Mouse (Mus musculus): ENCODE data around the gene Dock7. TPM values are rescaled to one million over a fixed set of nuclear protein-coding genes. Genes with fewer than 3 reads are reported as not detected.
"Not testable (repeated sequence)": the region's sequence is repeated elsewhere in the genome, so short reads cannot be mapped to it uniquely, and the experiment has no call there.

Dock7 gene
- total RNA-seq, 2 experiments from 2014 or later, result 6.4 to 9.1 TPM

DNA sequence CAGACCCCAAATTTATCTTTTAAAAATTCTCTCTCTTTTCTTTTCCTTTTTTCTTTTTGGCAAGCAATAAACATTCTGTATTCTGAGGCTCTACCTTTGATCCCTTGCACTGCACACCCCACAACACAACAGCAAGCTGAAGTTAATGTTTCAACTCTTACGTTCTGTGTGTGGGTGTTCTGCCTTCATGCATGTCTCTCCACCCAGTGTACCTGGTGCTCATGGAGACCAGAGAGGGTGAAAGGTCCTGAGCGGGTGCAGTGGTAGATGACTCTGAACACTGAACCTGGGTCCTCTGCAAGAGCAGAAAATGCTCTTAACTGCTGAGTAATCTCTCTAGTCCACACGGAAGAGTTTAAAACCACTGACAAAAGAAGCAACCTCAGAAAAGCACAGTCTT, 160.5 kb downstream of the Dock7 start:
- no peak overlapping the region for H3K27ac ChIP-seq
- no peak overlapping the region for H3K4me3 ChIP-seq
- no peak for DNase-seq
- TF ChIP-seq CTCF (IDR thresholded peaks at IDR 0.05), result no peak
- intact Hi-C loops (cut with DNase I), result no loop called here

GRCm38 (mm10) chr4:98955986-98956385, 164.7 kb downstream of the Dock7 start:
- no peak for DNase-seq
- Histone ChIP-seq H3K4me3 (no peak overlapping the region), H3K27ac (no peak overlapping the region)
- no peak for TF ChIP-seq CTCF (IDR thresholded peaks at IDR 0.05)
- intact Hi-C loops (cut with DNase I), result no loop called here

GRCm38 (mm10) chr4:98950563-98950962, 170.2 kb downstream of the Dock7 start:
- Histone ChIP-seq H3K4me3 (no peak overlapping the region), H3K27ac (no peak overlapping the region)
- no peak for TF ChIP-seq CTCF (IDR thresholded peaks at IDR 0.05)
- DNase-seq, result no peak
- intact Hi-C loops (cut with DNase I), result no loop called here

- H3K4me3 ChIP-seq; H3K27ac ChIP-seq; DNase-seq; intact Hi-C loops (cut with DNase I): not testable (repeated sequence)
- TF ChIP-seq CTCF (IDR thresholded peaks at IDR 0.05), result peak; percentile 39
Measured at GRCm38 (mm10) chr4:98938210-98938609, 182.5 kb downstream of the Dock7 start.

DNA sequence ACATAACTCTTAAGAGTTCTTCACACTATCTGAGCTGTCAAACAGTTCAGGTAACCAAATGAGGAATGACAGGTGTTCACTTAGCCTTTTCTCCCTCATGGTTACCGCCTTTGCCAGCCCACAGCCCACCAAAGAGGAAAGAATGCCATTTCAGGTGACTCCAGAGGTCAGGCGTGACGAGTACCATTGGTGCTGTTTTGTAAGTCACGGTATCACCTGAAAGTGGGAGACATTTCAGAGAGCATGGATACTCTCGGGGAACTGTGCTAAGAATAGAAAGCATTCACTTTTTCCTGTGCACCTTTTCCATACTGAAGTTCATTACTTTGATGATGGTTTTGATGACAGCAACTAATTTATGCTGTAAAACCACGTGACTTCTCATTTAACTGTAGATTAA, 184.7 kb downstream of the Dock7 start:
- no peak for TF ChIP-seq CTCF (IDR thresholded peaks at IDR 0.05)
- H3K4me3 ChIP-seq, result no peak overlapping the region
- no peak overlapping the region for H3K27ac ChIP-seq
- no peak for DNase-seq
- intact Hi-C loops (cut with DNase I), result no loop called here

DNA sequence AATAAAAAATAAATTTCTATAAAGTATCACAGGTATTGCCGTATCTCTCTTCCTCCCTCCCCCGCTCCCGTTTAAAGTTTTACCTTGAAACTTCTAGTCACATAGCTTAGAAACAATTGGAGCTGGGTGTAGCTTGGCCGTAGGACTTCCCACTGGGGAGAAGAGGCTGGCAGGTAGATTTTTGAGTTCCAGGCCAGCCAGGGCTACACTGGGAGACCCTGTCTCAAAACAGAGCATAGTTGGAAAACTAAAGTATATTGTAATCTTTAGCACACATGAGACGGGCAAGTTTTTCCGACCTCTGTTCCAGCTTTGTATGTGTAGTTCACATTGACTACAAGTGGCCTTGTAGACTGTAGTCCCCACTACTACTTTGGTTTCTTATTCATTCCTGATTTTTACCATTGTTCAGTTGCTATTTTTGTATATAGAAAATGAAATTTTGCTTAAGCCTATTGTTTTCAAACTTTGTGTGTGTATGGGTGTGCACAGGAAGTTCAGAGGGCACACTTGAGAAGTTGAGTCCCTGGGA, 195.4 kb downstream of the Dock7 start:
- intact Hi-C loops (cut with DNase I), result loop anchor here (5.0 kb wide), 1 partner anchor 267 kb away; the partner anchor contains the start of gene Atg4c
- H3K4me3 ChIP-seq, result peak overlapping the region; percentile 95
- TF ChIP-seq CTCF (IDR thresholded peaks at IDR 0.05), result no peak
- no peak overlapping the region for H3K27ac ChIP-seq
- no peak for DNase-seq

DNA sequence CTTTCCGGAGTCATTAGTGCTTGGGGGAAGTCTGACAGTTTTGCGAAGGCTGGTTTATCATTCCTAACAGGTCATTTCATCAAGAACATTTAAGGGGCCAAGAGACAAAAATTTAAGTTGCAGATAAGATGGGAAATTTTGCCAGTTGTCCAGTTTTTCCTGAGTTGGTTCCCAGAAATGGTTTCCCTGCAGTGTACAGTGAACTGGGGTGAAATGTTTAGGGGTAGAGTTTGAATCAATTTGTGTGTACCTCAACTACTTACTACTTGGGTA, 195.9 kb downstream of the Dock7 start:
- peak overlapping the region; percentile 98 for H3K27ac ChIP-seq
- intact Hi-C loops (cut with DNase I), result loop anchor here (5.0 kb wide), 1 partner anchor 267 kb away; the partner anchor contains the start of gene Atg4c
- H3K4me3 ChIP-seq, result peak overlapping the region; percentile 95
- DNase-seq, result no peak
- TF ChIP-seq CTCF (IDR thresholded peaks at IDR 0.05), result no peak

DNA sequence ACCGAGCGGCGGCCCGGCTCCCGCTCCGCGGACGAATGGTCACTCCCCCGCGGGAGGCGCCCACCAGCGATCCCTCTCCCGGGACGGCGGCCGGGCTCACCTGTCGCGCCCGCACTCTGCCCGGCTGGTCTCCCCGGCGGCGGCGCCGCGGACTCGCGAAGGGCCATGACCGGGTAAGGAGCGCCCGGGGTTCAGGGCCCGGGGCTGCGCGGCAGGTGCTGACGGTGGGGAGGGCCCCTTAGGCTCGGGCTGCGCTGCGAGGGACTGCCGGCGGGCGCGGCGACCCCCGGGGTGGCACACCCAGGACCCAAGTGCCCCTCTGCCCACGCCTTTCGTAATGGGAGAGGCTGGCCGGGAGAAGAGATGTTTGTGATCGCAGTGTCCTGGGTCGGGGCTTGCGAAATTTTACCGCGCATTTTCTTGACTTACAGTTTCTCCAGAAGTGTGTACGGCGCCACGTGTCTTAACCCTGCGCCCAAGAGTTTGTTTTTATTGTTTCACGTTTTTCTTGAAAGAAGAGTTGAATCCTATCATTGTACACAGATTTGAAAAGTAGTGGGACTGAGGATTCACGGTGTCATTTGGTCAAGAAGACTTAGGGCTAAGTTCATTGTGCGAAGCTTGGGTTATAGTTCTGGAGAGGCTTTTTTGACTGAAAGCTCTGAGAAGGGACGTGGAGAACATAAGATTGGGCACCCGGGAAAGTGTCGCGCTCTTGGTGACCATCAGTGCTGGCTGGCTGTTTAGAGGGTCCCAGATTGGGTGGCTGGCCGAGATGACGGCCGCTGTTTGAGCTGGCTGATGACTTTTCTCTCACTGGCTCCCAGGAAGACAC, 196.4 kb downstream of the Dock7 start:
- Histone ChIP-seq H3K27ac (peak overlapping the region; percentile 98), H3K4me3 (peak overlapping the region; percentile 95)
- intact Hi-C loops (cut with DNase I), result no loop called here
- DNase-seq, result no peak
- no peak for TF ChIP-seq CTCF (IDR thresholded peaks at IDR 0.05)

- peak within 1 kb of the TSS; percentile 95 for H3K4me3 ChIP-seq
- TF ChIP-seq CTCF (IDR thresholded peaks at IDR 0.05), result no peak
- intact Hi-C loops (cut with DNase I), result no loop called here
- DNase-seq, result peak; percentile 89
- H3K27ac ChIP-seq, result peak within 1 kb of the TSS; percentile 98
Measured at GRCm38 (mm10) chr4:98923568-98924070, 197.1 kb downstream of the Dock7 start, which contains the start of gene Usp1. Usp1 (plus strand) TSS chr4:98923810.

DNA sequence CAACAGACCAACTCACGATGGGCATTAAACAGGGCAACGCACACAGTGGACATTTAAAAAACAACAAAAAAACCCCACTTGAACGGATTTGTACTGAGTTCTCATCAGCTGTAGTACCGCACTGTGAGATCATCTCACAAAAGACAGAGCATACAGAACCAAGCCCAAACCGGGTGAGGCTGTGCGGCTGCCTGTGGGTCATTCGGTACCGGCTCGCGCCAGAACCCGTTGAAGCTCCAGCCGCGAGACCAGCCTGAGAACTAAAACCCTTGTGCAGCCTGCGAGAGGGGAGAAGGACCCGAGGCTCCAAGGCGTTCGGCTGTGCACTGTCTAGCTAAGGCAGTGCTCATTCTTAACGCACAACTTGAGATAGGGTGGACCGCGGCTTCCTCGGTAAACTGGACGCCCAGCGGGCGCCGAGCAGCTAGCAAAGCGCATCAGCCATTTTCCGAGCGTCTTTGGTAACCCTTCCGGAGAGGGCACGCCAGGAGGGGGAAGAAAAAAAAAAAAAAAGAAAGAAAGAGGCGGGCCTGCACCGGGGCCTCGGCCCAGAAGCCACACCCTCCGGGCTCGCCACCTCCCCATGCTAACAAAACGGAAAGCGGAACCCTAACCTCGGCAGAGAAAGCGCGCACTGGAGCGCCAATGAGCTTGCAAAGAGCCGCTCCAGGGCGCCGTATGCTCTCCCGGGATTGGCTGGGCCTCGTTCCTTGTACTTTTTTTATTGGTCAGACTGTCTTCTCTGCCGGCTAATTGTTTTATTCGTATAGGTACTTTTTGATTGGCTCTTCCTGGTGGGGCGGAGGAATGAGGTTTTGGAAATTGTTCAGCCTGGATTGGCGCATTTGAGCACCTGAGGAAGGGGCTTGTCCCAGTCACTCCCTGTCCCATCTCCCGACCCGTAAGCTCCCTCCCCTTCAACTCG, 197.8 kb downstream of the Dock7 start:
- peak overlapping the region; percentile 95 for H3K4me3 ChIP-seq
- intact Hi-C loops (cut with DNase I), result no loop called here
- TF ChIP-seq CTCF (IDR thresholded peaks at IDR 0.05), result no peak
- H3K27ac ChIP-seq, result peak overlapping the region; percentile 98
- DNase-seq, result peak; percentile 98

DNA sequence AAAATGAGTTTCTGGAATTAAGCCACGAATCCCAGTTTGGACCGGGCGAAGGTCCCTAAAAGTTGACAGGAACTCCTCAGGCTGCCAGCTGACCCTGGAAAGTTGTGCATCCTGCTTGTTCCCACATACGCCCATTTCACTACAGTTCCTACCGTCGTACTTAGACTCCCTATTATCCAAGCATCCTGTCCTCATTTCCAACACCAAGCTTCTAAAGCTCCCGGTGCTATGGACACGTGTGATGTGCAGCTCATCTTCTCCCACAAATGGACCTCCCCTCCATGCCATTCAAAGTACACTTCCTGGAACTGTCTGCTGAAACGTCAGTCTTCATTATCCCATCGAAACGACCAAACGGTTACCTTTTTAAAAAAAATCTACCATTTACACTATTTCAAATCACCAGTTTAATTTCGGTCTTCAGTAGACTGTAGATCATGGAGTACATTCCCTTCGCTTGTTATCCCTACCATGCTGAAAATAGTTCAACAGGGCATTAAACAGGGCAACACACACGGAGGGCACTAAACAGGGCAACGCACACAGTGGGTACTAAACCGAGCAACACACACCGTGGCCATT, 198.6 kb downstream of the Dock7 start:
- Histone ChIP-seq H3K4me3 (peak overlapping the region; percentile 95), H3K27ac (peak overlapping the region; percentile 98)
- no peak for DNase-seq
- intact Hi-C loops (cut with DNase I), result no loop called here
- TF ChIP-seq CTCF (IDR thresholded peaks at IDR 0.05), result no peak

DNA sequence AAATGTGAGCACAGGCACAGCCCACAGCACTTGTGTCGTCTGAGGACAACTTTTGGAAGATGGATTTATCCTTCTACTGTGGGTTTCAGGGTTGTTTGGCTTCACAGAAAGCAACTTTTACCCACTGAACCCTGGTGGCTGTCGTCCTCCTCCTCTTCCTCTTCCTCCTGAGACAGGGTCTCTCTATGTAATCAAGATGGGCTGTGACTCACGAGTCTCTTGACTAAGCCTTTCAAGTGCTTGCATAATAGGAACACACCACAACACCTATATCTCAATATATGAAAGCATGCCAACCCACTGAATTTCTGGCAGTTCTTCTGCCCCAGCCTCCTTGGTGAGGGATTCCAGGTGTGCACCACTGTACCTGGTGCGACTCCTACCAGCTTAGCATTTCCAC, 199.8 kb downstream of the Dock7 start:
- TF ChIP-seq CTCF (IDR thresholded peaks at IDR 0.05), result no peak
- Histone ChIP-seq H3K27ac (no peak overlapping the region), H3K4me3 (no peak overlapping the region)
- DNase-seq, result no peak
- intact Hi-C loops (cut with DNase I), result no loop called here

Measured in gastrocnemius, adult 2 months (tissue).